Mouse (Mus musculus): ENCODE data around the gene Kiss1r. TPM values are rescaled to one million over a fixed set of nuclear protein-coding genes. Genes with fewer than 3 reads are reported as not detected.
A peak's percentile ranks its signal among the peaks of the same experiment; 100 is the strongest.

The Kiss1r gene
- total and polyA plus RNA-seq, 2 experiments from 2014 or later: 0.57 TPM; not detected in 1

DNA sequence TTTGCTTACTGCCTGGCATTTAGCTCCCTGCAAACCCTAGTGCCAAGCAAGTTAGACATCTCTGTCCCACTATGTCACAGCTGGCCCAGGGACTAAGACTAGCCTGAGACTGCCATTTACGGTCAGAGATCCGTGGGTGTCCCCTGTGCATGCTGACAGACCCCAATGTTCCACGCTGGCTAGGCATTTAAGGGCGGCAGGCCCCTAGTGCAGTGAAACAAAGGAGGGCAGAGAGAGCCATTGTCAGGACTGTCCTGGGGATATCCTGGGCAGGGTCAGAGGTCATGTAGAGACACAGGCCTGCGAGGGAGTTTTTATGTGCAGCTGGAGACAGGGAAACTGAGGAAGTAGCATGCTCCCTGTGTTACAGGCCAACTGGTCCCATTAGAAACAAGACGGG is 17.1 kb downstream of the Kiss1r start:
- peaks cover 21% of the 10 kb centered on the region for H3K4me1 ChIP-seq (ENCODE audit: control insufficient read depth, insufficient read depth)
- no peak overlapping the region for H3K4me2 ChIP-seq (ENCODE audit: low read depth, low read length)
- no peaks in the 10 kb centered on the region for H3K27me3 ChIP-seq (ENCODE audit: control insufficient read depth, insufficient read depth, low read length)
- H3K36me3 ChIP-seq (replicated peaks; ENCODE audit: control insufficient read depth, insufficient read depth, low read length): 0 out of 2 replicates have a peak, but pooled peaks cover 7% of the 10 kb centered on the region
- no peak overlapping the region for H3K27ac ChIP-seq (ENCODE audit: low read depth)
- TF ChIP-seq CTCF (IDR thresholded peaks at IDR 0.05; ENCODE audit: low read depth) (no peak), EP300 (IDR thresholded peaks at IDR 0.05; ENCODE audit: low read depth) (no peak)
- no peaks in the 10 kb centered on the region for H3K9me3 ChIP-seq (replicated peaks; ENCODE audit: control insufficient read depth, low read length)
- no peak overlapping the region for H3K9ac ChIP-seq (replicated peaks; ENCODE audit: low read depth, low read length)
- no peak for ATAC-seq (ENCODE audit: insufficient read depth, low read depth)
- DNase-seq (ENCODE audit: low spot score): no peak
- WGBS: 69% methylated on average over 6 of the region's 6 CpGs
- no peak overlapping the region for H3K4me3 ChIP-seq (ENCODE audit: low read depth, low read length)

DNA sequence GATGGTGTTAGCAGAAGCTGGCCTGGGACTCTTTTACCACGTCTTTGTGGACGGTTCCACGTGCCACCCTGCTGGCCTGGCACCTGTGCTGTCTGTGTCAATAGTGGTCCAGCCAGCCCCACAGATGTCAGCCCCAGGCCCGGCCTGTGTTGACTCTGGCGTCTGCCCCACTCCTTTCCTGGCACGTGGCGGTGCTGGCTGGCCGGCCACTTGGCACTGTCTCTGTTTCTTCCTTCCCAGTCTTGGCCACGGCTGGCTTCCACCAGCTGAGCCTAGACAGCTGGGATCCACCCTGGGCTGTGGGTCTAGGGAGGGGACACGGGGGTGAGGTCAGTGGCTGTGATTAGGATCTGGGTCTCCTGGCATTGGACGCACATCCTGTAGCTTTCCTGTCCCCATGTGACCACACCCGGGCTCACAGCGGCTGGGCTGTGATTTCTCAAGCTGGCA is 17.5 kb downstream of the Kiss1r start:
- Histone ChIP-seq H3K9me3 (replicated peaks; ENCODE audit: control insufficient read depth, low read length) (no peaks in the 10 kb centered on the region), H3K9ac (replicated peaks; ENCODE audit: low read depth, low read length) (no peak overlapping the region), H3K4me1 (ENCODE audit: control insufficient read depth, insufficient read depth) (peaks cover 21% of the 10 kb centered on the region), H3K4me3 (ENCODE audit: low read depth, low read length) (no peak overlapping the region), H3K27me3 (ENCODE audit: control insufficient read depth, insufficient read depth, low read length) (no peaks in the 10 kb centered on the region), H3K4me2 (ENCODE audit: low read depth, low read length) (no peak overlapping the region), H3K27ac (ENCODE audit: low read depth) (peak overlapping the region; percentile 35; the same call in 1 of the 2 replicates), H3K36me3 (replicated peaks; ENCODE audit: control insufficient read depth, insufficient read depth, low read length) (0 out of 2 replicates have a peak, but pooled peaks cover 7% of the 10 kb centered on the region)
- ATAC-seq (ENCODE audit: insufficient read depth, low read depth) (peak; percentile 40), DNase-seq (ENCODE audit: low spot score) (peak; percentile 59)
- TF ChIP-seq CTCF (IDR thresholded peaks at IDR 0.05; ENCODE audit: low read depth): no peak
- TF ChIP-seq EP300 (IDR thresholded peaks at IDR 0.05; ENCODE audit: low read depth): peak; percentile 51; the same call in 1 of the 2 replicates
- 53% methylated on average over 13 of the region's 13 CpGs for WGBS

DNA sequence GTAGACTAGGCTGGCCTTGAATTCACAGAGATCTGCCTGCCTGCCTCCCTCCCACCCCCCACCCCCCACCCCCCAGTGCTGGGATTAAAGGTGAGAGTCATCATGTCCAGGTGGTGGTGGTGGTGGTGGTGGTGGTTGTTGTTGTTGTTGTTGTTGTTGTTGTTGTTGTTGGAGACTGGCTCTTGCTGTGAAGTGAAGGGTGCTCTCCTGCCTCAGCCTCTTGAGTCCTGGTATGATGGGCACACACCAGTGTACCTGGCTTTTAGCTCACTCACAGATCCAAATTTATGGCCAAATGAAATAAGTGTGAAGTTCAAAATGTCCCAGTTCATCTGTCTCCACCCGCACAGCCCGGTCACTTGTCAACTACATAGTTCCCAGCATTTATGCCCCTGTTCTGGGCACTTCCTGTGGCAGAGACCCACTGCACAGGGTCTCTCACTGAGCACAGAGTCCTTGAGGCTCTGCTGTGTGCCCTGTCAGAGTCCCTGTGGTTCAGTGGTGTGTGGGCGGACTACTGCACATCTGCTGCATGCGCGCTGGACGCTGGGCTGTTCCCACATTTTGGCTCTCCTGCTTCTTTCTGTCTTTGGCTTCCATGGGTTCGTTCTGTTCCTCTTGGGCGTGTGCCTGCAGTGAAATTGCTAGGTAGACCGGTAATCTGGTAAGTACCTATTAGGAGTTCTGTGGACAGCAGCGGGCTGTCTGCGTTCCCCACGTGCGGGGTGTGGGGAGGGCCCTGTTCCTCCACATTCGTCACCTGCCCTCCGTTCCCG is 18.2 kb downstream of the Kiss1r start:
- TF ChIP-seq CTCF (IDR thresholded peaks at IDR 0.05; ENCODE audit: low read depth): no peak
- TF ChIP-seq EP300 (IDR thresholded peaks at IDR 0.05; ENCODE audit: low read depth): no peak
- WGBS: 88% methylated on average over 16 of the region's 16 CpGs
- 0 out of 2 replicates have a peak, but pooled peaks cover 7% of the 10 kb centered on the region for H3K36me3 ChIP-seq (replicated peaks; ENCODE audit: control insufficient read depth, insufficient read depth, low read length)
- H3K27me3 ChIP-seq (ENCODE audit: control insufficient read depth, insufficient read depth, low read length): no peaks in the 10 kb centered on the region
- peak overlapping the region; percentile 35; the same call in 1 of the 2 replicates for H3K27ac ChIP-seq (ENCODE audit: low read depth)
- no peaks in the 10 kb centered on the region for H3K9me3 ChIP-seq (replicated peaks; ENCODE audit: control insufficient read depth, low read length)
- no peak for ATAC-seq (ENCODE audit: insufficient read depth, low read depth)
- no peak overlapping the region for H3K4me3 ChIP-seq (ENCODE audit: low read depth, low read length)
- peaks cover 21% of the 10 kb centered on the region for H3K4me1 ChIP-seq (ENCODE audit: control insufficient read depth, insufficient read depth)
- no peak for DNase-seq (ENCODE audit: low spot score)
- no peak overlapping the region for H3K4me2 ChIP-seq (ENCODE audit: low read depth, low read length)
- H3K9ac ChIP-seq (replicated peaks; ENCODE audit: low read depth, low read length): no peak overlapping the region

GRCm38 (mm10) chr10:79936284-79936910 is 19.6 kb downstream of the Kiss1r start:
- H3K4me1 ChIP-seq (ENCODE audit: control insufficient read depth, insufficient read depth): peaks cover 32% of the 10 kb centered on the region
- H3K4me2 ChIP-seq (ENCODE audit: low read depth, low read length): peak overlapping the region; percentile 55
- H3K9me3 ChIP-seq (replicated peaks; ENCODE audit: control insufficient read depth, low read length): no peaks in the 10 kb centered on the region
- peak overlapping the region; percentile 28; the same call in 1 of the 2 replicates for H3K4me3 ChIP-seq (ENCODE audit: low read depth, low read length)
- DNase-seq (ENCODE audit: low spot score) (no peak), ATAC-seq (ENCODE audit: insufficient read depth, low read depth) (no peak)
- 21% methylated on average over 10 of the region's 10 CpGs for whole genome bisulfite sequencing
- peak overlapping the region; percentile 58 for H3K27ac ChIP-seq (ENCODE audit: low read depth)
- no peaks in the 10 kb centered on the region for H3K36me3 ChIP-seq (replicated peaks; ENCODE audit: control insufficient read depth, insufficient read depth, low read length)
- H3K9ac ChIP-seq (replicated peaks; ENCODE audit: low read depth, low read length): no peak overlapping the region
- TF ChIP-seq EP300 (IDR thresholded peaks at IDR 0.05; ENCODE audit: low read depth): no peak
- no peaks in the 10 kb centered on the region for H3K27me3 ChIP-seq (ENCODE audit: control insufficient read depth, insufficient read depth, low read length)

GRCm38 (mm10) chr10:79936911-79937441 is 20.2 kb downstream of the Kiss1r start:
- peak overlapping the region; percentile 55 for H3K4me2 ChIP-seq (ENCODE audit: low read depth, low read length)
- peaks cover 32% of the 10 kb centered on the region for H3K4me1 ChIP-seq (ENCODE audit: control insufficient read depth, insufficient read depth)
- H3K4me3 ChIP-seq (ENCODE audit: low read depth, low read length): peak overlapping the region; percentile 28
- 13% methylated on average over 23 of the region's 27 CpGs for WGBS
- H3K27ac ChIP-seq (ENCODE audit: low read depth): peak overlapping the region; percentile 58
- no peaks in the 10 kb centered on the region for H3K27me3 ChIP-seq (ENCODE audit: control insufficient read depth, insufficient read depth, low read length)
- peak; percentile 81 for DNase-seq (ENCODE audit: low spot score)
- H3K9ac ChIP-seq (replicated peaks; ENCODE audit: low read depth, low read length): no peak overlapping the region
- H3K36me3 ChIP-seq (replicated peaks; ENCODE audit: control insufficient read depth, insufficient read depth, low read length): no peaks in the 10 kb centered on the region
- TF ChIP-seq CTCF (IDR thresholded peaks at IDR 0.05; ENCODE audit: low read depth) (no peak), EP300 (IDR thresholded peaks at IDR 0.05; ENCODE audit: low read depth) (peak; percentile 94)
- ATAC-seq (ENCODE audit: insufficient read depth, low read depth): peak; percentile 84
- H3K9me3 ChIP-seq (replicated peaks; ENCODE audit: control insufficient read depth, low read length): no peaks in the 10 kb centered on the region

Data from heart, postnatal 0 days (tissue).